Mouse (Mus musculus): ENCODE measurements at regions not wholly inside any gene's neighbourhood (a gene's known extent, or its start where the extent isn't known, plus 50 kb on each side); places are given as distances from the start of the nearest gene placed in this dataset.

DNA sequence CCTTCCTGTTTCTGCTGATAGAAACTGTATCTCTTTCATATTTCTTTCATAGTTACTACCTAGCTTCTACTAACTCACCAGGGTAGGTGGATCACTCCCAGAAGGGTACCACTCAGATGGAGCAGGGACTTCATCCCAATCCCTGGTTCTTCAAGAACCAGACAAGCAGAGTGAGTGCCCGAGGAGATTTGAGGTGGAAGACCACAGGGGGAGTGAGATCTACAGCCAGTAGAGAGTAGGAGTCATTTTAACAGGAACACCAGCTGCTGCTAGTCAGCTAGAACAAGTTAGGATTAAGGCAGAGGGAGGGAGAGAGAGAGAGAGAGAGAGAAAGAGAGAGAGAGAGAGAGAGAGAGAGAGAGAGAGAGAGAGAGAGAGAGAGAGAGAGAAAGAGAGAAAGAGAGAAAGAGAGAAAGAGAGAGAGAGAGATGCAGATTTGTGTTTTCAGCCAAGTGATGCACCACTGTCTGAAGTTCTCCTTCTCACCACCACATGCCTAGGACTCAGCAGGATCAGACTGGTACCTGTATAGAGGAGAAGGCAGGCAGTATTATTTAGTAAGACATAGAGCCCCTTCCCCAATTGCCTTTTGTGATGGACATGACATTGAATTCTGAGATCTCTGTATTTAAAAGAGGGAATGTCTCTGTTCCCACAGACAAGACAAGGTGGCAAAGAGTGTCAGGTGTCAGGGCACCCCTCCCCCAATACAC, 51.4 kb upstream of the Zfp648 start:
- TF ChIP-seq CTCF (IDR thresholded peaks at IDR 0.05; ENCODE audit: borderline replicate concordance, control insufficient read depth, extremely low read depth, insufficient read depth, low read length, poor library complexity) (no peak), POLR2A (IDR thresholded peaks at IDR 0.05; ENCODE audit: control insufficient read depth, extremely low read depth, insufficient read depth, low read length, poor library complexity) (no peak)

Data from thymus, adult 2 months (tissue).